Mouse (Mus musculus) left cerebral cortex, postnatal 4 days (tissue): ENCODE measurements around the gene Itga9. TPM values are rescaled to one million over a fixed set of nuclear protein-coding genes. Genes with fewer than 3 reads are reported as not detected.

Experiments
- DNase-seq: peaks from one replicate; pipeline ENCODE4 v3.0.0-alpha.2; 2022
- intact Hi-C: fragments of 180-260 bp; cut with DNase I; formaldehyde crosslinking; loops from one replicate; pipeline ENCODE4 v1.15.1; 2025
- total RNA-seq, 2 experiments: library from RNA; stranded (reverse); gene quantifications; 2 replicates each; pipeline ENCODE4 v1.2.3; 2021

The Itga9 gene
- total RNA-seq: 1 to 10 TPM; 5.4 to 6.4 TPM

- DNase-seq: peak; percentile 80
- intact Hi-C loops: loop anchor here (5.0 kb wide), 1 partner anchor 266 kb away; no protein-coding TSS in a partner anchor
Measured at GRCm38 (mm10) chr9:118606148-118606816, at the start of gene Itga9. Gene Itga9, plus strand, starts transcription at chr9:118606690.

- intact Hi-C loops: no loop called here
- DNase-seq: peak; percentile 35
Measured at GRCm38 (mm10) chr9:118556951-118557780, 49.3 kb upstream of the Itga9 start.

- no peak for DNase-seq
- intact Hi-C loops: no loop called here
Measured at GRCm38 (mm10) chr9:118563356-118563755, 43.1 kb upstream of the Itga9 start.

GRCm38 (mm10) chr9:118563866-118564265 is 42.6 kb upstream of the Itga9 start:
- intact Hi-C loops: no loop called here
- DNase-seq: no peak

GRCm38 (mm10) chr9:118564696-118565095 is 41.8 kb upstream of the Itga9 start:
- intact Hi-C loops: no loop called here
- DNase-seq: no peak

- DNase-seq: no peak
- intact Hi-C loops: no loop called here
Measured at GRCm38 (mm10) chr9:118569328-118569727, 37.2 kb upstream of the Itga9 start.

- DNase-seq: no peak
- intact Hi-C loops: no loop called here
Measured at GRCm38 (mm10) chr9:118570865-118571264, 35.6 kb upstream of the Itga9 start.

GRCm38 (mm10) chr9:118571701-118572100 is 34.8 kb upstream of the Itga9 start:
- DNase-seq: no peak
- intact Hi-C loops: no loop called here

GRCm38 (mm10) chr9:118574911-118575310 is 31.6 kb upstream of the Itga9 start:
- DNase-seq: no peak
- intact Hi-C loops: no loop called here

- intact Hi-C loops: loop anchor here (10.0 kb wide), 1 partner anchor 494 kb away; no protein-coding TSS in a partner anchor
- no peak for DNase-seq
Measured at GRCm38 (mm10) chr9:118580371-118580770, 26.1 kb upstream of the Itga9 start.

- no peak for DNase-seq
- intact Hi-C loops: loop anchor here (10.0 kb wide), 1 partner anchor 492 kb away; no protein-coding TSS in a partner anchor
Measured at GRCm38 (mm10) chr9:118582757-118583156, 23.7 kb upstream of the Itga9 start.

GRCm38 (mm10) chr9:118584838-118585237 is 21.7 kb upstream of the Itga9 start:
- DNase-seq: no peak
- intact Hi-C loops: loop anchor here (5.0 to 10.0 kb wide), 2 partner anchors 322 to 490 kb away; no protein-coding TSS in a partner anchor

GRCm38 (mm10) chr9:118585998-118586397 is 20.5 kb upstream of the Itga9 start:
- intact Hi-C loops: loop anchor here (5.0 to 10.0 kb wide), 2 partner anchors 321 to 489 kb away; no protein-coding TSS in a partner anchor

GRCm38 (mm10) chr9:118587115-118587514 is 19.4 kb upstream of the Itga9 start:
- no peak for DNase-seq
- intact Hi-C loops: loop anchor here (5.0 to 10.0 kb wide), 2 partner anchors 320 to 488 kb away; no protein-coding TSS in a partner anchor

More at GRCm38 (mm10) chr9:118585998-118586397, 20.5 kb upstream of the Itga9 start:
- DNase-seq: no peak

GRCm38 (mm10) chr9:118589249-118589648 is 17.2 kb upstream of the Itga9 start:
- DNase-seq: no peak
- intact Hi-C loops: loop anchor here (5.0 to 10.0 kb wide), 2 partner anchors 318 to 486 kb away; no protein-coding TSS in a partner anchor

GRCm38 (mm10) chr9:118590230-118590629 is 16.3 kb upstream of the Itga9 start:
- DNase-seq: peak; percentile 46

GRCm38 (mm10) chr9:118591633-118592032 is 14.9 kb upstream of the Itga9 start:
- intact Hi-C loops: no loop called here

More at GRCm38 (mm10) chr9:118590230-118590629, 16.3 kb upstream of the Itga9 start:
- intact Hi-C loops: no loop called here

GRCm38 (mm10) chr9:118592585-118593249 is 13.8 kb upstream of the Itga9 start:
- no peak for DNase-seq
- intact Hi-C loops: no loop called here

More at GRCm38 (mm10) chr9:118591633-118592032, 14.9 kb upstream of the Itga9 start:
- no peak for DNase-seq

- intact Hi-C loops: no loop called here
- no peak for DNase-seq
Measured at GRCm38 (mm10) chr9:118593443-118593842, 13.0 kb upstream of the Itga9 start.

- intact Hi-C loops: loop anchor here (5.0 kb wide), 1 partner anchor 296 kb away; no protein-coding TSS in a partner anchor
- no peak for DNase-seq
Measured at GRCm38 (mm10) chr9:118596767-118597166, 9.7 kb upstream of the Itga9 start.
